Mouse (Mus musculus): ENCODE results near the gene Nrxn1. TPM values are rescaled to one million over a fixed set of nuclear protein-coding genes. Genes with fewer than 3 reads are reported as not detected.

Nrxn1 gene
- polyA plus RNA-seq (2012; rRNA removed; ENCODE audit: low replicate concordance): 1.3 and 3.0 TPM in 2 replicates

GRCm38 (mm10) chr17:91093042-91093080 is at the start of gene Nrxn1:
TSS of gene Nrxn1 (minus strand) at chr17:91093071.

Measured in subcutaneous adipose tissue, adult 2 months (tissue).